Mouse (Mus musculus) E14TG2a.4 (cell line): ENCODE measurements around the gene Atp2a1.

ENCODE experiments used
- H3K27me3 ChIP-seq: 2 replicates; pipeline ENCODE4 v1.6.1; 2014; ENCODE audit warnings: low read length, control low read depth; ENCODE audit not compliant: insufficient read depth
- H3K36me3 ChIP-seq: 2 replicates; pipeline ENCODE4 v1.6.1; 2014; ENCODE audit warnings: low read length, control low read depth; ENCODE audit not compliant: insufficient read depth
- H3K4me1 ChIP-seq: replicated peaks from 2 replicates; pipeline ENCODE4 v1.6.1; 2014; ENCODE audit warnings: low read depth, low read length, control low read depth
- H3K4me3 ChIP-seq: replicated peaks from 2 replicates; pipeline ENCODE4 v1.5.1; 2014; ENCODE audit warnings: mild to moderate bottlenecking, low read length
- H3K9me3 ChIP-seq: 2 replicates; pipeline ENCODE4 v1.6.1; 2014; ENCODE audit warnings: low read length, control low read depth
- CTCF ChIP-seq: conservative IDR thresholded peaks from 2 replicates; pipeline ENCODE4 v1.5.1; 2014; ENCODE audit warnings: low read length
- NANOG ChIP-seq: IDR thresholded peaks from 2 replicates; pipeline ENCODE4 v1.6.1; 2014; ENCODE audit warnings: borderline replicate concordance, low read length, mixed read lengths
- POU5F1 ChIP-seq: IDR thresholded peaks from 2 replicates; pipeline ENCODE4 v1.6.1; 2014; ENCODE audit warnings: low read length, borderline replicate concordance

Gene Atp2a1

GRCm38 (mm10) chr7:126463547-126463946, 639 bp upstream of the Atp2a1 start:
- Histone ChIP-seq H3K4me1 (peaks cover 82% of the 10 kb centered on the region), H3K4me3 (no peak overlapping the region), H3K36me3 (peaks cover 26% of the 10 kb centered on the region), H3K27me3 (peaks cover 21% of the 10 kb centered on the region), H3K9me3 (no peaks in the 10 kb centered on the region)
- TF ChIP-seq POU5F1: no peak
- TF ChIP-seq CTCF: no peak
- no peak for TF ChIP-seq NANOG

DNA sequence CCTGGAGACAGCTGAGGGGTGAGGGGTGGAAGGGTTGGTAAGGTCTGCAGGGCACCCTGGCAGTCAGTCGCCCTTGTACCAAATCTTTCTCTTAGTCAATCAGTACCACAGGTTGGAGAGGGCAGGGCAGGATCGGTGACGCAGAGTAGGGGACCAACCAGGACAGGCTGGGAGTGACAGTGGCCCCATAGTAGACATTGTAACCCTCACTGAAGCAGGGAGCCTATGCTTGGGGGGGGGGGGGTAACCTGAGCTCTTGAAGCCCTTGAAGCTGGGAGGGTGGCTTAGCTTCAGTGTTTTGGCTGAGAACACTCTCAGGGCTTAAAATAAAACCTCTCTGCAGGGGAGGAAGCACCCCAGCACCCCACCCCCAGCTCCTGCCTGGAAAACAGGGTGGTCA, 1.3 kb downstream of the Atp2a1 start:
- peaks cover 37% of the 10 kb centered on the region for H3K27me3 ChIP-seq
- TF ChIP-seq NANOG (no peak), POU5F1 (no peak), CTCF (no peak)
- peaks cover 63% of the 10 kb centered on the region for H3K4me1 ChIP-seq
- H3K36me3 ChIP-seq: peaks cover 7% of the 10 kb centered on the region
- H3K4me3 ChIP-seq: no peak overlapping the region
- H3K9me3 ChIP-seq: no peaks in the 10 kb centered on the region

DNA sequence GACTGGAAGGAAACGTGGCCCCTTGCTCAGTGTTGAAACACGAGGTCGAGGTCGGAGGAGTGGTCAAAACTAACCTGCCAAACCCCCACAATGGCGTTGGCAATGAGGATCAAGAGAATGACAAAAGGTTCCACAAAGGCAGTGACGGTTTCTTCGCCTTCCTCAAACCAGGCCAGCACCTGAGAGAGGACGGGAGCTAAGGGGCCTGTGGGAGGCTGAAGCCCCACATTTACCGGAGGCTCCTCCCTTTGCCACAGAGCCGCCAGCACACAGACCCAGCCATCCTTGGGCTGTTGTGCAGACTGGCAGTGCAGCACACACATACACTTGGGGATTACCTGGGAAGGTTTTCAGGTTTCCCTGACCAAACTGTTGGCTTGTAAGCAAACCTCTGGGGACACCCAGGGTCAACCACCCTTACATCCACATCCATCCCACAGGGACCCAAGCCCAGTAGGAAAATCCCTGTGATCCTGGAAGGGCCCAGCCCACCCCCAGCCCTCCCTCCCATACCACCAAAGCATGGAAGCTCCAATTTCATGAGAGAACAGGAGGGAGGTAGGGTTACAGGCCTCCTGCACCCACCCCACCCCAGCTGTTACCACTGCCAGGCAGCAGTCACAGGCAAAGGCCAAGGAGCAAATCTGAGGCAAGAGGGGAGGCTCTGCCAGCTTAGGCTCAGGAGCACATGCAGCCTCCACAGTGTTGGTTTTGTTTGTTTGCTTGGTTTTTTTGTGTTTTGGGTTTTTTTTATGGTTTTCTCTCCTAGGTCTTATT, 2.1 kb downstream of the Atp2a1 start:
- H3K36me3 ChIP-seq: no peaks in the 10 kb centered on the region

DNA sequence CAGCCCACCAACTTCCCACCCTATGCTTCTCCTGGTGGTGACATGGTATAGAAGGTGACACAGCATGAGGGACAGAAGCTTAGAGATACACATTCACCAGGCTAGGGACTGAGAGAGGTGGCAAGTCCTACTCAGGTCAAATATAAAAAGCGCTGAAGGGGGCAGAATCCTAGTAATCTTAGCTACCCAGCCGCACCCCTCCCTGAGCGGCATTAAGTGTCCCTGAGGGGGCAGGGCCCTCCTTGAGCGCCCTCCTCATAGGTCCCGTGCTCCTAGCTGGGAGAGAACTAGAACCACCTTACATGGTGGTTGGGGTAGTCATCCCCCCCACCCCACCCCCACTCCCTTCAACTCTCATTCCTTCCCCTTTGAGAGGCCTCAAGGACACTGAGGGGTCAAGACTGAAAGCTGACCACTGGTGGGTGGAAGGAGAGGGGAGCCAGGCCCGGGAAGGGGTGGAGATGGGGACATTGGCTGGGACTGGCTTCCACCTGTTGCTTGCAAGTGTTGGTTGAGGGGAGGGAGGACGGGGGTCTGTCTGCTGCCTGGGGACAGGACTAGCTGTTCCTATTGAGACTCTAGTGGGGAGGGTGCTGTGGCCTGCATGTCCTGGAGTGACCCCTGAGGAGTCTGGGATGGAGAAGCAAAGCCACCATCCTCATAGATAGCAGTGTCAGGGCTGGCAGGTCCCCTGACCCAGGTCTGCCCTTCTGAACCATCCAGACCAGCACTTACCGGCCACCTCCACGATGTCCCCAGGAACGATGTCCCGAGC, 3.9 kb downstream of the Atp2a1 start:
- TF ChIP-seq NANOG: no peak
- TF ChIP-seq CTCF: no peak
- no peak for TF ChIP-seq POU5F1
- H3K36me3 ChIP-seq: no peaks in the 10 kb centered on the region
- H3K27me3 ChIP-seq: peaks cover 37% of the 10 kb centered on the region
- H3K4me1 ChIP-seq: peaks cover 37% of the 10 kb centered on the region
- no peaks in the 10 kb centered on the region for H3K9me3 ChIP-seq
- H3K4me3 ChIP-seq: no peak overlapping the region

More for the DNA sequence above, 2.1 kb downstream of the Atp2a1 start:
- Histone ChIP-seq H3K27me3 (peaks cover 37% of the 10 kb centered on the region), H3K4me3 (no peak overlapping the region), H3K4me1 (peaks cover 55% of the 10 kb centered on the region), H3K9me3 (no peaks in the 10 kb centered on the region)
- TF ChIP-seq POU5F1 (no peak), NANOG (no peak), CTCF (no peak)

DNA sequence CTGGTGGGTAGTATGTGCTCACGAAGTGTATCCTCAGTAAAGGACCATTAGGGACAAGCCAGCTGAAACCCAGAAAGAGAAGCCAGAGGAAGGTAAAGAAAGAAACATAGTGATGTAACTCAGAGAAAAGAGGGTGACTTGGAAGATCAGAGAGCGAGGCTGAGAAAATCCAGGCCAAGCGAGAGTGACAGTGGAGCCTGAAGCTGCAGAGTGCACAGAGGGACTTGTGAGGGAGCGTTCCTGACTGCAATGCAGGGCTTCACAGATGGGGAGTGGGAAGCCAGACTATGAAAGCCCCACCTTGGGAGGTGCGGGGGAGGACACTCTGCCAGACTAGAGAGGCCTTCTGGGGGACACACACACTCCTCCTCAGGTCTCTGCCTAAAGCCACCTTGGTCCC, 4.7 kb downstream of the Atp2a1 start:
- TF ChIP-seq CTCF: no peak
- TF ChIP-seq POU5F1: no peak
- no peak for TF ChIP-seq NANOG
- Histone ChIP-seq H3K4me1 (peaks cover 29% of the 10 kb centered on the region), H3K27me3 (peaks cover 37% of the 10 kb centered on the region), H3K9me3 (no peaks in the 10 kb centered on the region), H3K36me3 (no peaks in the 10 kb centered on the region), H3K4me3 (no peak overlapping the region)

GRCm38 (mm10) chr7:126456382-126457266, 6.3 kb downstream of the Atp2a1 start:
- no peak overlapping the region for H3K4me3 ChIP-seq
- no peaks in the 10 kb centered on the region for H3K36me3 ChIP-seq
- peaks cover 16% of the 10 kb centered on the region for H3K4me1 ChIP-seq
- peaks cover 32% of the 10 kb centered on the region for H3K27me3 ChIP-seq
- H3K9me3 ChIP-seq: no peaks in the 10 kb centered on the region
- no peak for TF ChIP-seq NANOG
- TF ChIP-seq POU5F1: no peak
- no peak for TF ChIP-seq CTCF

DNA sequence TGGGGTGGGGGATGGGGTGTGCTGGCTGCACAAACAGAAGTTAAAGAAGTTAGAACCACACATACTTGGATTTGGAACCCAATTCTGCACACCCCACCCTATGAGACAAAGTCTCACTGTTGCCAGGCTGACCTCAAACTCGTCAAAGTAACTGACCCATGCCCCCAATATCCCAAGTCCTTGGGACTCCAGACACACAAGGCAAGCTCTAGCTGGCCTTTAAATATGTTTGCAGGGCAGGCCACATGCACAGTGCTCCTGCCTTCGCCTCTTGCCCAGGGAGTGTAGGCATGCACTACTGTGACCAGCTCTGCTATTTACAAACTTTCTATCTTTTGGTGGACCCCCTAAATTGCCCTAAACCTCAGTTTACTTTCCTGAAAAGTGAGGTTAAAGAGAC, 7.7 kb downstream of the Atp2a1 start:
- Histone ChIP-seq H3K4me3 (no peak overlapping the region), H3K27me3 (peaks cover 26% of the 10 kb centered on the region), H3K4me1 (peaks cover 3% of the 10 kb centered on the region), H3K9me3 (no peaks in the 10 kb centered on the region), H3K36me3 (no peaks in the 10 kb centered on the region)
- TF ChIP-seq CTCF: no peak
- no peak for TF ChIP-seq NANOG
- no peak for TF ChIP-seq POU5F1

DNA sequence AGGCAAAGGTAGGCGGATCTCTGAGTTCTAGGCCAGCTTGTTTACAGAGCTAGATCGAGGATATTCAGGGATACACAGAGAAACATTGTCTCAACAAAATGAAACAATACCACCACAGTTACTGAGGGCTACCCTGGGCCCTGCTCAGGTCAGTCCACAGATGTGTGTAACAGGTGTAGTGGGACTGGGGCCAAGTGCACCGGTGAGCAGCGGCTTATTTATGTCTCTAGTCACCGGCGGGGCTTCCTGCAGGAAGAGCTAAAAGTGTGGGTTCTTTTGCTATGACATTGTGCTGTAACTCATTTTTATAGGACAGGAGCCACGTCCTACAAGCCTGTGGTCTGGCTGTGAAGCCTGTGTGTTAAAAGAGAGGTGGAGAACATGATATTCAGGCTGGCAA, 9.0 kb downstream of the Atp2a1 start:
- Histone ChIP-seq H3K4me3 (no peak overlapping the region), H3K36me3 (peaks cover under 1% of the 10 kb centered on the region; the same call in 1 of the 2 replicates), H3K27me3 (peaks cover 16% of the 10 kb centered on the region), H3K4me1 (peaks cover 11% of the 10 kb centered on the region), H3K9me3 (no peaks in the 10 kb centered on the region)
- TF ChIP-seq CTCF (no peak), NANOG (no peak), POU5F1 (no peak)
